Mouse (Mus musculus) adrenal gland, adult (tissue): ENCODE data around the gene Ppil3.

Experiments used
- DNase-seq, 2 experiments: peaks; one replicate each; pipeline ENCODE4 v3.0.0; 2022 to 2023; ENCODE audit warnings: low spot score in 1 of 2; ENCODE audit not compliant: inconsistent age in 2 of 2

Ppil3 gene

GRCm38 (mm10) chr1:58410198-58410588 is 35.1 kb downstream of the Ppil3 start:
- DNase-seq = peak in 1 of 2 experiments; percentile 50

DNA sequence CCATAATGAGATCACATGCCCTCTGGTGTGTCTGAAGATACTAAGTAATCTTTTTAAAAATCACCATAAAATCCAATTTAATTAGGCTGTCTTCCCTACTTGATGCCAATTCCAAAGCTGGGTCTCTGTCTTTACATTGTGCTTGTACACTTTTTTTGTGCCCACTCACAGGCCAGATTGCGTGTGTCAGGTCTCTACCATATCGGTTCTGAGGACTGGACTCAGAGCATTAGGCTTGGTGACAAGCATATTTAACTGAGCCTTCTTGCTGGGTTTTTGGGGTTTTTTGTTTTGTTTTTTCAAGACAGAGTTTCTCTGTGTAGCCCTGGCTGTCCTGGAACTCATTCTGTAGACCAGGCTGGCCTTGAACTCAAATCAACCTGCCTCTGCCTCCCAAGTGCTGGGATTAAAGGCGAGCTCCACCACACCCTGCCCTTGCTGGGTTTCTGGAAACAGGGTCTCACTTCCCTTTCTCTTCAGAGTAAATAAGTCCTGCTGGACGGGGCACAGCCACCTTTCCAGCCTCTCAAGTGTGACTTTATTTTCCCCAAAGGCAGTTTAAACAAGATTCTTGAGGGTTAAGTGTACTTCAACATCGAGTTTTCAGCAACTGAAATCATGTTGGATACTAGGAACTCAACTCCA is 35.6 kb downstream of the Ppil3 start:
- DNase-seq = peak in 1 of 2 experiments; percentile 57

GRCm38 (mm10) chr1:58408141-58408540 is 37.1 kb downstream of the Ppil3 start:
- no peak for DNase-seq

DNA sequence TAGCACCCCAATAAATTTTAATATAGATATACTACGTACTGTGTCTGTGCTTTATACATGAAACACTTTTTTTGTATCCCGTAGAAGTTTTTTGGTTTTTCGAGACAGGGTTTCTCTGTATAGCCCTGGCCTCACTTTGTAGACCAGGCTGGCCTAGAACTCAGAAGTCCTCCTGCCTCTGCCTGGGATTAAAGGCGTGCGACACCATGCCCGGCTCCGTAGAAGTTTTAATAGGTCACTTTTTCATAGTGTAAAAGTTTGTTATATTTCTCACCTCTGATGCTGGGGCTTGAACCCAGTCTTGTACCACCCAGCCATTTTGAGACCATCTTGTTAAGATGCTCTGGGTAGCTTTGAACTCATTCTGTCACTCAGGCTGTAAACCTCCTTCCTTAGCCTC is 38.0 kb downstream of the Ppil3 start:
- no peak for DNase-seq

DNA sequence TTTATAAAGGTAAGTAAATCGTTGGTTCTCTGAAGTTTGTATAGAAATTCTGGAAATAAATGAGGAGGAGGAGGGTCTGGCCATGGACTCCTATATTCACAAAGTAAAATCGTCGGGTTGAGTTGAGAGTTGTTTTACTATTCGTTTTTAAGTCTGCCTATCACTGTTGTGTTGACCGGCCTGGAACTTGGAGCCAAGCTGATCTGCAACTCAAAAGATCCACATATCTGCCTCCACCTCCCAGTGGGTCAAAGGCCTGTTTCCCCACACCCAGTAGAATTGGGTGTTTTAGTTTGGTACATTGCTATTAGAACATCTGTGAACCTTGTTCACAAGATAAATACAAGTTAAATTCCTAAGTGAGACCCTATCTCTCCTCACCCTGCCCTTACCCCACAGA is 41.5 kb downstream of the Ppil3 start:
- DNase-seq = no peak

DNA sequence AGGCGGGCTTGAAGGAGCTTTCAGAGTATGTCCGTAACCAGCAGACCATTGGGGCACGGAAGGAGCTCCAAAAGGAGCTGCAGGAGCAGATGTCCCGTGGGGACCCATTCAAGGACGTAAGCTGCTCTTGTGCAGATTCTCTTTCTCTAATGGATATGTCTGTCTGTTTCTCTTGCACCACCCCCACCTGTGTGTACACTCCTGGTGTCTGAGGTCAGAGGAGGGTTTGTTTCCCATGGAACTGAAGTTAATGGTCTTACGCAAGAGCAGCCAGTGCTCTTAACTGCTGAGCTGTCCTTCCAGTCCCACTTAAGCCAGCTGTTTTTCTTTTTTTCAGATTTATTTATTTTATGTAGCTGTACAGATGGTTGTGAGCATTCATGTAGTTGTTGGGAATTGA is 43.9 kb downstream of the Ppil3 start:
- DNase-seq = no peak

DNA sequence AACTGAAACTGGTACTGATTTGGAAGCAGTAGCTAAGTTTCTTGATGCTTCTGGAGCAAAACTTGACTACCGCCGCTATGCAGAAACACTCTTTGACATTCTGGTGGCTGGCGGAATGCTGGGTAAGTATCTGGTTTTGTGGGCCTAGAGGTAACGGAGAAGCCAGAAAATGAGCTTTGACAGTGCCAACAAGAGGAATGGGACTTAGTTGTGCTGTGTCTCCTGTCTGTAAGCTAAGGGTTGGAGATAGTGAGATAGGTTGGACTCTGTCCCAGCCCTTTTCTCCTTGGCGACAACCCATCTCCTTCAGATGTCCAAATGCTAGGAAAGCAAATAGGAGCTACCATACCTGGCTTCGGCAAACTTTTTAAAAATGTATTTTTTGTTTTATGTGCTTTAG is 47.6 kb downstream of the Ppil3 start:
- no peak for DNase-seq

- DNase-seq = no peak
Observed at GRCm38 (mm10) chr1:58396179-58396578, 49.1 kb downstream of the Ppil3 start.

GRCm38 (mm10) chr1:58395341-58395740 is 49.9 kb downstream of the Ppil3 start:
- DNase-seq = no peak

GRCm38 (mm10) chr1:58393284-58394195 is 51.7 kb downstream of the Ppil3 start:
- peak; percentile 71 to 84 for DNase-seq

GRCm38 (mm10) chr1:58392652-58393283 is 52.5 kb downstream of the Ppil3 start, which contains the start of gene Bzw1:
Gene Bzw1 (plus strand): TSS chr1:58392898.
- peak; percentile 95 to 98 for DNase-seq

DNA sequence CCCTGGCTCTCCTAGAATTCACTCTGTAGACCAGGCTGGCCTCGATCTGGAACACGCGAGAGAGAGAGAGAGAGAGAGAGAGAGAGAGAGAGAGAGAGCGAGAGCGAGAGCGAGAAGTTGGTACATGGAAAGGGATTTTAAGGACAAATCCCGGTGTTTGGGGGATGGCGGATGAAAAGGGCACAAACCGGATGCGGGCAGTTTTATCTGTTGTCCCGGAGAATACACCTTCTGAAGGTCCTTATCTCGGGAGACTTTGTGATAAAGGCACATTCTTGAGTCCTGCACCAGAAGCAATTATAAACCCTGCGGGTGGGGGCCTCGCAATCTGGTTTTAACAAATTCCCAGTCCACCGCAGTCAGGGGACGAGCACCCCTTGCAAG is 53.0 kb downstream of the Ppil3 start:
- no peak for DNase-seq

DNA sequence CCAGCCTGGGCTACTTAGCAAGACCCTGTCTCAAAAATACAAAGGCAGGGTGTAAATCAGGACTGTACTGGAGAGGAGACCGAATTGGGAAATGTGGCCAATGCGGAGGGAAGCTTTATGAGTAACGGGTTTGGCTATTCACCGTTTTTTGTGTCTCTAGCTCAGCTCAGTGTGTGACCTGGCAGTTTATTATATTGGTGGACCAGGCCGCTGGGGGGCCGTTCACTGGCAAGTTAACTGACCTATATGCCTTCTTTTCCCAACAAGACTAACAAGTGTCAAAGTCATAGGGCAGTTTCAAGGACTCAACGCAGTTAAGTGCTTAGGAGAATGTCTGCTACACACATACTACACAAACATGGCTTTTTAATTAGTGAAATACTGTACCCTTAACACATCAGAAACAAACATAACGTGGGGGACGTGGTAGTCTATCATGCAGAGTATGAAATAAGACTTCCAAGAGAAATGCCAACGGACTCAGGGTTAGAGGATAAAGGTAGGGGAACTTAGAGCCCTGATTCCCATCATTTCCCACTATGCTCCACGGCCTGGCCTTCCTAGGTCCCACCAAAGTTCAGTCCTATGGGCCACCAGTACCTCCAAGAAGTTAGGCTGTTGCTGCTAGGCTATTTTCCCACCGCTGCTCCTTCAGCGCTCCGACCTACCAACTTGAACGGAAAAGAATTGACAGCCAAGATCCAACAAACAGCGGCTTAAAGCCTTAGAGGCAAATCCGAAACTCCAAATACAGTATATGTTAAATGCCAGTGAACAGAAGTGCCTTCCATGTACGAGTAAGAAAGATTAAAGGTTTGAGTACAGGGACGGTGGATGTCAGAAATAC is 53.6 kb downstream of the Ppil3 start:
- DNase-seq = peak in 1 of 2 experiments; percentile 67

DNA sequence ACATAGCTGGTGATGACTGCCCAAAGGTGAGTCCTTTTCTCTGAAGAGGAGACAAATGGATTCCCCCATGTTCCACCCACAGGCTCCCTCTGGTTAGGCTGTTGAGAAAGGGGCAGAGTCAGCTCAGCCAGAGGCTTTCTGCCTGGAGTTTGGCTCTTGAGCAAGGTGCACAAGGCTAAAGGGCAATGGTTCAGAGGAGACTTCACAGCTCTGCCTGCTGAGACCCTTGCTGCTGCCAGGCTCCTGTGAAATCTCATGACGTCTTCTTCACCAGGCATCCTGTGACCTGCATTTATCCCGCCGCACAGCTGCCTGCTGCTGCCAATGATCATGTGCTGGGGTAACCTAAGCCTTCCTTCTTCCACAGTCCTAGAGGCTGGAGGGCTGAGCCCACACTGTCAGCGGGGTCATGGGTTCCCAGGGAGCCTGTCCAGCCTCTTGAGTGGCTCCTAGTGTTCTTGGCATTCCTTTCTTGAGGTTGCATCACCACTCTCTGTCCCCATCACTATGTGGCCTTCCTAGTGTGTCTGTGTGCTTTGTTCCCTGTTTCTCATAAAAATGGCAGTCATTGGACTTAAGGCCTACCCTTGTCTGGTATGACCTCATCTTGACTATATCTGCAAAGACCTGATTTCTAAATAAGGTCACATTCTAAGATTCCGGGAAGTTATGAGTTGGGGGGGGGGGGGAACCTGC is 62.6 kb downstream of the Ppil3 start:
- peak in 1 of 2 experiments; percentile 40 for DNase-seq
